Mouse (Mus musculus) liver (tissue): ENCODE measurements around the gene Ap2b1.
"Not testable (repeated sequence)": the region's sequence is repeated elsewhere in the genome, so short reads cannot be mapped to it uniquely, and the experiment has no call there.

Experiments used
- DNase-seq: peaks from one replicate; pipeline ENCODE4 v3.0.0-alpha.2; 2020; ENCODE audit warnings: mixed read lengths

The Ap2b1 gene

DNA sequence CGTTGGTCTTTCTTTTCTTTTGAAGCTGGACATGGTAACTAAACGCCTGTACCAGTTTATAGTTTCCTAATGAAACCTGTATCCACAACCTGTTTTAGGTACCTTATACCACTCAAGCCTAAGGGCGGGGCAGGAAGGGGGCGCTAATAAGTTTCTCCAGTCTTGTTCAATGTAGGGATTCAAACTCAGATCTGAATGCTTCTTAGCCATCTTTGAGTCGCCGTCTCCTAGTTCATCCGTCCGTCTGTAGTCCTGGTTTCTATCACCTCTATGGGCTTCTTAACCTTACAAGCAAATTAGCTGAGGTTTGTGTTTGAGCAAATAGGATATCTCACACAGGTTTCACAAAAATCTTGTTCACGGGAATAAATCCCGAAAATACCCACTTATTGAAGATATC is 3.3 kb downstream of the Ap2b1 start:
- DNase-seq = peak; percentile 61

DNA sequence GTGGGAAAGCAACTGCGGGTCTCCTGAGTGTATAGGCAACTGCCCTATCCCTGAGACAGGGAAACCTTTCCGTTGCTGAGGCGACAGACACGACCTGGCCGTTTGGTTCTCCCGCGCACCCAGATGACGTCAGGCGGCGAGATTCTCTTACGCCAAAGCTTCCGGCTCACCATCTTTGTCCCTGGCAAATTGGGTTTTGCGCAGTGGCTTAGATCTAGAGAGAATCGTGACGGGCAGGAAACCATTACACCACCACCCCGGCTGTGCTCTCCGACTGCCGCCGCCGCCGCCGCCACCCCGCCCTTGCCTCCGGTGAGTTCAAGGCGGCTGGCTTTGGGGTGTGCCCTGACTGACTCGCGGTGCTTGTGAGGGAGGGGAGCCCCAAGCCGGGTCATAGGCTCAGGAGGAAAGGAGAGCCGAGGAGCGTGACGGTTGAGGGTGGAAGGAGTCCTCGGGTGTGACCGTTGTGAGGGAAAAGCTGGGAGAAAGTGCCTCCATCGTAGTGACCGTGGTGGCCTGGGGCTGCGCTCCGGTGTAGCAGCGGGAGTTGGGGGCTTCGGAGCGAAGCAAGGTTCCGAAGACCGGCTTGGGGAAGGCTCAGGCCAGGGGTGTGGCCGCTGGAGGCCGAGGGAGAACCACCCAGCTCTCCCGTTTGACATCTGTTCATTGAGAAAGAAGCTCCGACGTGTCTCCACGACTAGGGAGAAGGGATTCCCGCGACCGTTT is 3.9 kb downstream of the Ap2b1 start, which contains the start of gene Pex12:
Gene Pex12, minus strand, starts transcription at position 61 of the 726 bp plus-strand sequence.
- DNase-seq = peak; percentile 92

DNA sequence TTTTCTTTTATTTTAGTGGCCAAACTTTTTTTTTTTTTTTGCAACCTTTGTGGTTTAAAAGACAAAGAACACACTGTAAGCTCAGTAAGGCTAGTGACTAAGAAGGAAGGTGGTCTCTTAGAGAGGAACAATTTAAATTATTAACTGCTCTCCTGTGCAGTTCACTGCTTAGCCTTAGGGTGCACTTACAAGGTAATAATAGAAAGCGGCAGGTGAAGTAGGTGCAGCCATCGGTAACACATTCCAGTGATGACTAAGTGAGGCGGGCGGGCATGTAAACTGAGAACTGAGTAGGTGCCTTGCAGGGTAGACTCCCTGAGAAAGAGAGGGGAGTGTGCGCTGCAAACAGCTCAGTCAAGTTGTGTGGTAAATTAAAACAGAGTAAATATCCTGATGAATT is 4.9 kb downstream of the Ap2b1 start:
- DNase-seq = no peak

DNA sequence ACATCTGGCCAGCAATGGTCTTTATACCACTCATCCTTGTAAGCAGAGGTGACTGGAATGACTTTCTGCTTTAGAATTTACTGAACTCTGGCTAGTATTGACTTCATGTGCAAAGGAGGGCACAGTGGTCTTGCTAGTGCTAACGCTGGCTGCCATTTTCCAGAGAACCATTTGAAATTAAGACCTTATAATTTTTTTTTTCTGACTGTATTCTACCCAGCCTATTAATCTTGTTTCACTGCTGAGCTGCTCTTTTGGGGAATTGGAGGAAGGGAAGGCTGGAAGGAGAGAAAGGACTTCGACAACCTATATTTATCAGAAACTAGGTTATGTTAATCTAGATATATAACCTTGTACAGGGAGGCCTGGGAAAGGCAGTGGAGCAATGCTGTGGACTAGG is 5.7 kb downstream of the Ap2b1 start:
- no peak for DNase-seq

DNA sequence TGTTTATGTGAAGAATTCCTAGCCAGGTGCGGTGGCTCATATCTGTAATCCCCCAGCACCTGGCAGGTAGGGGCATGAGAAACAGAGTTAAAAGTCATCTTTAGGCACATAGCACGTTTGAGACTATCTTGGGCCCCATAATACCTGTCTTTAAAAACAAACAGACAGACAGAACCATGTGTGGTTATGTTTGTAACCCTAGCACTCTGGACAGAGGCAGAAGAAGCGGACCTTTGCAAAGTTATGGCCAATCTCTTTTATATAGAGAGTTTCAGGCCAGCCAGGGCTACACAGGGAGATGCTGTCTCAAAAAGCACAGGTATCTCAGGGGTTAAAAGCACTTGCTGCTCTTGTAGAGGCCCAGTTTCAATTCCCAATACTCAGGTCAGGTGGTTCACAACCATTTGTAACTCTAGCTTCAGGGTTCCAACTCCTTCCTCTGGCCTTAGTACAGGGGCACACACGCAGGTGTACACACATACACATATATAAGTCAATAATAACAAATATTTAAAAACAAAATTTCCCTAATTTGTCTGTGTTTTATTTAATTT is 8.0 kb downstream of the Ap2b1 start:
- DNase-seq = no peak

DNA sequence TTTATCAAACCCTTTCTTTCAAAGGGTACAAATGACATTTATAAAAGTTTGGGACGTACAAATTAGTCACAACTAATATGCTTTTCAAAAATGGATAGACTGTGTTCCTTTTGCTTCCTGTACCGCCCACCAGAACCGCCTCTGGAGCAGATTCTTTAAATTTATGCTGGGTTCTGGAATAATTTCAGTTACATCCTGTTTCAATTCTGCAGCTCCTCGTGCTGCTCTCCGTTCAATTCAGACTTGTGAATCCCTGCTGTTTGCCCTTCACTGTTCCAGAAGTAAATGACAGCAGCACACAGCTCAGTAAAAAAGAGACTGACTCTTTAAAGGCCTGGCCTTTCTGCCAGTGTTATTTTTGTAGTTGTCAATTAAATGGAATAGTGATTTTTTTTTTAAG is 13.6 kb downstream of the Ap2b1 start:
- DNase-seq = no peak

DNA sequence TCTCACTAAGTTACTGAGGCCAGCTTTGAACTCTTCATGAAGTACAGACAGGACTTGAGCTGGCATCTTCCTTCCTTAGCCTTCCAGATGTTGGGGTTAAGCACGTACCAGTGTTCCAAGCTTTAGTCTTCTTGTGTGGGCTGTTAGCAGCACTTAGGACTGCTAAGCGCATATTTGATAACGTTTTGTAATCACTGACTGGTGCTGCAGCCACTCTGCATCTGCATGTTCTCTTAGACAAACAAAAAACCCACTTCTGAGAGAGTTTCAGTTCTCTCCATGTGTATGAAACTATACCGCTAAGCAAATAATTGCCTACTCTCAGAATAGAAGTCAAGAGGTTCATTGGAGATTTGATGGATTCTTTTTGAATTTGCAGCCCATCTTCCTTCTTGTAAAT is 20.2 kb downstream of the Ap2b1 start:
- no peak for DNase-seq

DNA sequence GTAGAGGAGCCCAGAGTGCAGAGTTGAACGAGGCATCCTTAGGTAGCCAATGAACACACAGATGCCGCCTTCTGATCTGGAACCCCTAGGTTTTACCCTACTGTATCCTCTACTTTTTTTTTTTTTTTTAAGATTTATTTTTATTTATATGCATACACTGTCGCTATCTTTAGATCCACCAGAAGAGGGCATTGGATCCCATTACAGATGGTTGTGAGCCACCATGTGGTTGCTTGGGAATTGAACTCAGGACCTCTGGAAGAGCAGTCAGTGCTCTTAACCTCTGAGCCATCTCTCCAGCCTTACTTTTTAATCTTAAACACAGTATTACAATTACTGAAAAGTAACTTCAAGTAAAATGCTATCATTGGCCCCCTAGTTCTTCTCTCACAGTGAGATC is 27.9 kb downstream of the Ap2b1 start:
- not testable (repeated sequence) for DNase-seq

DNA sequence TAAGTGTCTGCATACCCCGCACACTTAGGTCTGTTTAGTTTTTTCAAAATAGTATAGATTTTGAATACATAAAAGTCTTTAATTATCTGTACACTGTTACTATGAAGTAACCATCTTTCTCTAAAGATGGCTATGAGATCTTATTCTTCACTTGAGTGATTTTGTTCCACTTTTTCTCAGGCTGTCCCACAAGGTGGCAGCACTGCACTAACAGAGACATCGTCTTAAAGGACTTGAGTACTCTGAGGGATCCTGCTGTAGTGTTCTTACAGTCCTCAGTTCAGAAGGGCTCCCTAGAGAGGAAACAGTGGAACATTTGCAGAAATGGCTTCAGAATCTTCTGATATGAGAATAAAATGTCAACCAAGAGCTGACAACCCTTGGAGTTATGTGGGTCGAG is 28.6 kb downstream of the Ap2b1 start:
- peak; percentile 63 for DNase-seq

DNA sequence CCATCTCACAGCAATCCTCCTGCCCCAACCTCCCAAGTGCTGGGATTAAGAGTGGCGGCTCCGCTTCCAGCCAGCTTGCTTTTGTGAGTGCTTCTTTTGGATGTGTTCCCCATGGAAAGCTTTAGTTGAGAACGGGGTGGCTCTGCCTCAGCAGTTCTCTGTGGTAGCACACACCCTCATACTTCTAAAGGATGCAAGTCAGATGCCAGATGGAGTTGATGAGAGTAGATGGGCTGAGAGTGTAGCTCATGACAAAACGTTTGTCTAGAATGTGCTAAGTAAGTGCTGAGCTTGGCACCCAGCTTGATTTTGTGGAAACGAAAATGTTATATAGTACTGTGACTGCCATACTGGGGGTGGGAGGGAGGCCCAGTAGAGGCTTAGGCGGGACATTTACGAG is 37.0 kb downstream of the Ap2b1 start:
- no peak for DNase-seq

DNA sequence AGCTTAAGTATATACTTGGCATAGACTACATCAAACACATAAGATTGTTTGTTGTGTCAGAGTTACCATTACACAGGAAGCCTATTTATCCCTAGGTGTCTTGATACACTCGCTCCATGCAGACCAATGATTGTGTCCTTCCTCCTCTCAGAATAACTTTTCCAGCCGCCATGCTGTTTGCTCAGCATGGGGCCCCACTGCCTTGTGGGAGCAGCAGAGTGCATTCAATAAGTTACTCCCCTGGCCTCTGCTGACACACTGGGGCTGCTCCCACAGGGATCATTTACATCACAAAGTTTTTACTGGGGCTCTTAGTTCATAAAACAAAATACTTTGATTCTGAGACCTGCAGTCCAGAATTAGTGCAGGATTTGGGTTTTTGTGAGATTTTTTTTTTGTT is 40.9 kb downstream of the Ap2b1 start:
- DNase-seq = no peak

DNA sequence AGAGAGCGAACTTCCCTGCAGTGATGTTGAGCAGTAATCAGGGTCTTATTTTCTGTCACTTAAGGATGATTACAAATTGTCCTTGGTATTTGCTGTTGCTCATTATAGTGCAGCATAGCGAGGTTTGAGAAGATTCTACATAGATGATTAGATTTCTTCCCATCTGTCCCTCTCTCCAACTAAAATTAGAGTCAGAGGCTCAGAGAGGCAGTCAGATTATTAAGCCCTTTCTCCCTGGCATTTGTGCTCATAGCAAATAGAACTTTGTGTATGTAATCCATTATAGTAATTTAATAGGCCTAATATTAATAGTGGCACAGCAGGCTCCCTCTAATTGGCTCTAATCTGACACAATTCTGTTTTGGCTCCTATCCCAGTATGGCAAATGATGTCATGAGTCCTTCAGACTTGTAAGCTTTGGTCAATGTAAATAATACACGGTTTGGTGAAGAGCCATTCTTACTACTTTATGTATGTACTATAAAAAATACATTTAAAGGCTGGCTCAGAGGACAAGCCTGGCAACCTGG is 43.0 kb downstream of the Ap2b1 start:
- DNase-seq = no peak

DNA sequence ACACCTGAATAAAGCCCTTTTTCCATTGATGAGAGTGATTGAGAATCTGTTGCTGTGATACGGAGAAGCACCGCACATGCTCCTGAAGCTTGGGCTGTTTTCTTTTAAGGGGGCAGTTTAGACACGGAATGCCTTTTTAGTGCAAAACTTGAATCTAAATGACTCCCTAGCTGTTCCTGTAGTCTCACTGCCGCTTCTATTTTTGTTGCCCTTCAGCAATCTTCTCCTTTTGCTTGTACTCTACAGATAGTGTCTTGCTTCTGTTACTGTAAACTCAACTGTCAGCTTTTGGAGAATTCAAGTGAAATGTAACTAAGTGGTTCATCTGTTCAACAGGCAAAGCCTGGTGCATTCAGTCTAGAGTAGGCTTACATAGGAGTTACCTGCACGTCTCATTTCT is 56.6 kb downstream of the Ap2b1 start:
- DNase-seq = no peak

DNA sequence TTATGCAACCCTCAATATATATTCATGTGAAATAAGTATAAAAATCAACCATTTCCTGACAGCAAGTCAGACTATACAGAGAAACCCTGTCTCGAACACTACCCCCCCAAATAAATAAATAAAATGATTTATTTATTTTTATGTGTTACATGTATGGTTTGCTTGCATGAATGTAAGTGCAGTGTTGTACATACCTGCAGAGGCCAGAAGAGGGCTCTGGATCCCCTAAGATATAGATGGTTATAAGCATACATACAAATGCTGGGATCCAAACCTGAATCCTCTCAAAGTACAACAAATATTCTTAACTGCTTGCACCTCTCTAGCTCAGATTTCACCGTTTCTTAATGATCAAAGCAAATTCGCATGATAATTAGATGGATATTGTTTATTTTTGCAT is 58.6 kb downstream of the Ap2b1 start:
- DNase-seq = no peak

DNA sequence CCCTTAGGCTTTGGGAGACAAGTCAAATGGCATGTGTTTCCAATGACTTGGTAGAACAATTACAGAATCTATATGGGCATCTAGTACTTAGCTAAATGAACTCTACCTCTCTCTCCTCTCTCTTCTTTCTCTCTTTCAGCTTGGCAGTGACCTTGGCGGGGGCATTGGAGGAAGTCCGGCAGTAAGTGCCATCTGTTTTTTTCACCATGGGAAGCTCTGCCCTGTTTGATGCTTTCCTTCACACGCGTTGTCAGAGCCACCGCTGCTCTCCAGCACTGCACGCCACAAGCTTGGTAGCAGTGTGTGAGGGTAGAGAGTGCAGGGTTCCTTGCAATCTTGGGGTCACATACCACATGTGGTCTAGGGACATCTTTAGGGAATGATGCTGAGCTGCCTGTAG is 65.8 kb downstream of the Ap2b1 start:
- no peak for DNase-seq

DNA sequence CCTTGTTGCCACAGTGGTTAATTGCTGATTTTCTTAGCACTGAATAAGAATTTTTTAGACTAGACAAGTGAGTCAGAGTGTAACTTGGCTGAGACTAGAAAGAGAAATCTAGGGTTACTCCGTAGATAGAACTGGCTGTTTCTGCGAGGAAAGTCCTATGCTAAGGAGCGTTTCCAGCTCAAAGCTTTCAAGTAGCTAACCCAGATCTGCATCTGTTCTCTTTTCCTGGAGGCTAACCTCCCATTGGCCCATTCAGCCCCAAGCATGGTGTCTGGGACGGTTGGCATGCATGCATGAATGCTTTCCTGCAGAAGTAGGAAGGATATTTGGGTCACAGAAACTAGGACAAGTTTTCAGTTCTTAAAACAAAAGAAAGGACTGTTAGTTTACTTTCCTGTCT is 72.4 kb downstream of the Ap2b1 start:
- DNase-seq = no peak

DNA sequence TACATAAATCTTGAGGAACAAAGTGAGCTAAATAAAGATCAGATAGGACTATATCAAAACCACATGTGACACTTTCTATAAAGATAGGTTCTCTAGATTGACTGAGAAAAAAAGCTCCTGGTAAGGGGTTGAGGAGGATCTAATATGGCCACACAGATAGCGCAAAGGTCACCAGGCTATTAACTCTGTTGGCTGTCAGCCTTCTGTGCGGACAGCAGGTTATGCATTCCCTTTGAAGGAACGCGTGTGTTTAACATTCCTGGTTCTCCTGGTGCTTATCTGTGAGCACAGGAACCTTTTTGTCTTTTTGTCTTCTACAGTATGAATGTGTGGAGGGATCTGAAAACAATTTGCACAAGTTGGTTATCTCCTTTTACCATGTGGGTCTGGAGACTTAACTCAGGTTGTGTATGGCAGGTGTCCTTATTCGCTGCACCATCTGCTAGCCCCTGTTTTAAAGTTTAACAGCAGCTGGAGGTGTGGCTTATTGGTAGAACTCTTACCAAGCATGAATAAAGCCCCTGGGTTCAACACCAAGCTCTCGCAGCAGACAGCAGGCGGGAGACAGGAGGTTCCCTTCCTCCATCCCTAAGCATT is 81.0 kb downstream of the Ap2b1 start:
- no peak for DNase-seq

DNA sequence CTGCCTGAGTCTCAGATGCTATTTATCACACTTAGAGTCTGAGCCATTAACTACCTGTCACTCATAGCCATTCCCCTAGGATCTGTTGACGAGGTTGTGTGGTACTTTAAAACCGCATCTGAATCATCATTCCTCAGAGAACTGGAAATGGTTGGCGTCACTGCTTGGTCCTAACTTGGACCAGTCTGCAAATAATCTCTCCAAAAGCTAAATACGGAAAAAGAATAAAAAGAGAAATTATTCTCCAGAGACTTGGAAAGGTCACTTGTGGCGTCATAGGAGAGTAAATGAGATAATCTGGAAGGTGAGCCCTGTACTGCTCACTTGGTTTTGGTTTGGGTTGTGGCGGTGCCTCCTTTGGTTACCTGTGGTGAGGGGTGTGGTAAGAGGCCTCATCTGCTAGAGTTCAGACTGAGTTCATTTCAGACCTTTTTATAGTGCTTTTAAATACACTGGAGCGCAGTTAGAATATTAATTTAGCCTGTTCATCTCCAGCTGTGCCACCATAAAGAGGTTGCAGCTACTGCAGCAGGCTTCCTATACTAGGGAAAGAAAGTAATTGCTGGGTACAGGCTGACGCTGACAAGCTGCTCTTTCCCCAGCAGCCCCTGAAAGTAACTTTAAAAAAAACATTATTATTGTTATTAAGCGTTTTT is 84.2 kb downstream of the Ap2b1 start:
- DNase-seq = no peak

DNA sequence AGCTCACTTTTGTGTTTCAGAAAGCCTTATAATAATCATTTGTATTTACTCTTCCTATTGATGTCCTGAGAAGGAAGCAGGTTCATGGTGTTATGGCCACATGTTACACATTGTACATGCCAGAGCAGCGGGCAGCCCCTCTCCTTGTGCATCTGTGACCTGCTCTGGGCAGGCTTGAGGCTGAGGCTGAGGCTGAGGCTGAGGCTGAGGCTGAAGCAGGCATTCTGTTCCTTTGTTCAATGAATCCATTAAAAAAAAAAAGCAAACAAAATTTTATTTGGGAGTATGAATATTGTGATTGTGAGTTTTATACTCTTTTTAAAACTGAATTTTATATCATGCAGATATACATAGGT is 84.7 kb downstream of the Ap2b1 start:
- no peak for DNase-seq

DNA sequence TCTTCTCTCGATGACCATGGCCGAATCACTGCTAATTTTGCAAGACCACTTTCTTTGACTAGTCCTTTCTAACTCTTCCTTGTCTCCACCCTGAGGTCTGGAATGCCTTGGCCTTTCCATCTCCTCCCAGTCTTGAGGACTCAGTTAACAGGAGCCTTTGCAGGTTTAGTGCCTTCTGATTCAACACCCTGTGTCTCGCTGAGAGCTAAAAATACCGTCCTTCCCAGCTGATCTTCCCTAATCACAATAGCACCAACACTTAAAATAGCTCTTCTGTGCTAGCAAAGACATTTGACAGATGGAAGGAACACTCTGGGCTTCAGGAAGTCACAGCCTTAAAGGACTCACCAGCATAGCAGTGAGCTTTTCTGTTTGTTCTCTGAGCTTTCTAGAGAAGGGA is 94.2 kb downstream of the Ap2b1 start:
- no peak for DNase-seq

DNA sequence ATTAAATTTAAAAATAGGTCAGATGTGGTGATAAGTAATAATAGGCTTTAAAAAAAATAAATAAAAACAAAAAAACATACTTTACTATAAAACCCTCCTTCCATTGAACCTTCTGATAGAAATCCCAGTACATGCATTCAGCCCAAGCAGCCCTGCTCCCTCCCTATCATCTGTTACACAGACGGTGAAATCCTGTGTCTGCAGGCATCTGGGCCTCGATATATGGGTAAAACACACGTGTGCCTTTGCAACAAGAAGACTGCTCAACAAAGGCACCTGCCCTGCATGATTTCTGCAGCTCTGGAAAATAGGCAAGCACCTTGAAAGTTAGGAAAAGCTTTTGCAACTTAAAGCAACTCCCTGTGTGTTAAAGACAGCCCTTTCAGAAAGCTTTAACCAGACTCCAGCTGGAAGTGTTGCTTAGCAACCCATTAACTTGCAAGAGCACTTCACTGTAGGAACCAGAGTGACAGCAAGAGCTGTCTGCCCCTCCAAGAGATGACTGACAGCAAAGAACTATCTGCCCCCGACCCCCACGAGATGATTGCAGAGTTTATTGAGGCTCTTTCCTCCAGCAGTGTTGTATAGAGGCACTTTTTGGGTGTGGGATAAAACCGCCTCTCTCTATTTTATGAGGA is 96.1 kb downstream of the Ap2b1 start:
- DNase-seq = no peak

DNA sequence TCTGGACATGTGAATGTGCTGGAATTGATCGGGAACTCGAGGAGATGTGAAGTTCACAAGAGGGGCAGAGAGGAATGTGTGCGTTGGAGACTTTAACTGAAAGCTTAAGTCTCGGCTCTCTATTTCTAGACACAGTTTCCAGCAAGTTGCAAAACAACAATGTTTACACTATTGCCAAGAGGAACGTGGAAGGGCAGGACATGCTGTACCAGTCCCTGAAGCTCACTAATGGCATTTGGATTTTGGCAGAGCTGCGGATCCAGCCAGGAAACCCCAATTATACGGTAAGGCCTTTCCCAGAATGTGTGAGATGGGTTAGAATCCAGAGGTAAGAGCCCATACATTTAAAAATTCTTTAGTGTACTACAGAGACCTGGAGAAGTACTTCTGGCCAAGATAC is 98.8 kb downstream of the Ap2b1 start:
- DNase-seq = no peak

DNA sequence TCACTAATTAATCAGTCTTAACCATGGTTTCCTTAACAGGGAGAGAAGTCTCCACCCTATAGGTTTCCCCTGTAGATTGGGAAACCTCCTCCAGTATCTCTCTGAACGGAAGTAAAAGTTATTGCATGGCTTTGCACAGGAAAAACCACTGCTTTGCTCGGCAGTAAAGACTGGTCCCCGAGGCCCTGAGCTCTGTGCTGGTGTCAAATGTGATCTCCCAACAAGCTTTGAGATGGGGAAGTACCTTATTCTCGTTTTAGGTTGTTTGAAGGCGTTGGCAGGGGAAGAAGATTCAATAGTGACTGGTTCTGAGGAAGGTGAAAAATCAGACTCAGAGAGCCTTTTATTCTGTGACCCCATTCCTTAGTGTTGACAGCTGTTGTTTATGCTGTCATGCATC is 99.9 kb downstream of the Ap2b1 start:
- no peak for DNase-seq
